Mouse (Mus musculus): ENCODE measurements at regions not wholly inside any gene's neighbourhood (a gene's known extent, or its start where the extent isn't known, plus 50 kb on each side); places are given as distances from the start of the nearest gene placed in this dataset.

DNA sequence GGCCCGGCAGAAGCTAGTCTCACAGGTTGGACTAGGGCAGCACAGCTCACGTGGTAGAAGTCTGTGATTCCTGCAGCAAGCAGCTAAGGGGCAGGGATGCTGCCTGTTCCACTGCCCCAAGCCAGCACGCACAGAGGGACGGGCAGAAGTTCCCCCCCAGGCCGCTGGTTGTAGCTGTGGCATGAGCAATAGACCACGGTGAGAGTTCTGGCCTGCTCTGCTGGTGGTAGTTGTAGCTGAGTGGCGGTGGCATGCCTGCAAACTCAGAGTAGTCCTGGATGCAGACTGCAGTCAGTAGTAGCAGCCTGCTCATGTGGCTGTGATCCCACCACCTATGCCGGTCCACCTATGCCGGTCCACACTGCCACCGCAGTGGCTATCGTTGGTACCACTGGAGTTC is 71.5 kb upstream of the Rpl39l start:
- DNase-seq (ENCODE audit: low spot score in 2 of 2): no peak

DNA sequence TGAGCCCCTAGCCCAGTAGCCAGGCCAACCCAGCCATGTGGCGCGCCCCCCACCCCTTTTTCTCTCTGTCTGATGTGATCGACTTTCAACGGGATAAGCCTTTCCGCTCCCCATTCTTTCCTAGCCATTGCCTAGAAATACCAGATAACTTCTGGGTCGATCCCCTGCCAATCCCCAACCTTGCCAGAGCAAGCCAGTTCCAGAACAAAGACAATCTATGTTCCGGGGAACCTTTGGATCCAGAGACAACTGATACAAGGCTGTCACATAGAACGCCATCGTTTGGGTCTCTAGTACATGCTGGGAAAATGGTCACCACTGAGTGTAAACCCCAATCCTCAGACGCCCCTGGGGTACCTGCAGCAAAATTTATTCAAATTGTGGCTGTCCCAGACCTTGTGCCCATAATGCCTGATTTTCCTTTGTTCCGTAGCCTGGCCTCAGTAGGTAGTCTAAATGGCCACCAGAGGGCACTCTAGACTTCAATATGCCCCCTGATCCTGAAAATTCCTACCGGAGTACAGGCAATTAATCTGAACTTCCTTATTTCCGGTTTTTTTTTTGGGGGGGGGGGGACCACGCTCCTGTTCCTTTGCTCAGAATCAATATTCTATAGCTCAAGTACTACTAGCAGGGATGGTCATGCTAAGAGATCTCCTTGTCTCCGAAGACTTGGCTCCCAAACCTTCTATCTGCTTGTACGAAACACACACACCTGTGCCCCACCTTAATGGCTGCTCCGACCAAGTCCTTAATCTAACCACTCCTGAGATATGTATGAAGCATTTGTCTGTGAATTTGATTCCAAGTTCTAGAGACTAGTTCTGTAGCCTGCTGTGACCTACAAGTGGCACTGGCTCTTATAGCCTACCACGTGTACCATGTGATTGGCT is 81.3 kb upstream of the Rpl39l start:
- no peak for DNase-seq (ENCODE audit: low spot score in 2 of 2)

DNA sequence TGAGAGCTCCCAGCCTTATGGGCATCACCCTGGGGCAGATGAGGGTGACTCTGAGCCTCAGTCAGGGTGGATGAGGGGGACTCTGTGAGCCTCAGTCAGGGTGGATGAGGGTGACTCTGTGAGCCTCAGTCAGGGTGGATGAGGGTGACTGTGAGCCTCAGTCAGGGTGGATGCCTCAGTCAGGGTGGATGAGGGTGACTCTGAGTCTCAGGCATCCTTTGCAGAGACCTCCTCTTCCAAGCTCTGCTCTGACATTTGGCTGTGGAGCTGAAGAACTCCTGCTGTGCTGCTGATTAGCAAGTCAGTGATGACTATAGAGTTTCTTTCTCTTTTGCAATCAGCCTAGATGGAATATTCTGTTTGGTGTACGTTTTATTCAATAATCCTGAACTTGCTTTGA is 83.7 kb upstream of the Rpl39l start:
- no peak for DNase-seq (ENCODE audit: low spot score in 2 of 2)

DNA sequence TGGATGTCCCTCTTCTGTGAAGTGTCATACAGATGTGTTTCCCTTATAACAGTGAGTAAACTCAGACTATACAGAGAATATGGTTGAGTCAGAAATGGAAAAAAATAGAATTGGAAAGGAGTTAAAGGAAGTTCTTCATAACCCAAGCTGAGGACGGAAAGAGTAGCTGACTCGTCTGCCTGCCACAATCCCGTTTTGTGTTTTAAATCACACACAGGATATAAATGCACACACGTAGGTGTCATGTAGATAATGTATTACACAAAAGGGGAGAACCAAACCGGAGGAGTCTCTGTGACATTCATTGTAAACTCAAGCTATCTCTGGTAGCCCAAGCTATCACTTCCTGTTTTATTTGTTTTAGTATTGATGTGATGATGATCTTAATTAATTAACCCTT is 84.6 kb upstream of the Rpl39l start:
- DNase-seq (ENCODE audit: low spot score in 2 of 2): no peak

DNA sequence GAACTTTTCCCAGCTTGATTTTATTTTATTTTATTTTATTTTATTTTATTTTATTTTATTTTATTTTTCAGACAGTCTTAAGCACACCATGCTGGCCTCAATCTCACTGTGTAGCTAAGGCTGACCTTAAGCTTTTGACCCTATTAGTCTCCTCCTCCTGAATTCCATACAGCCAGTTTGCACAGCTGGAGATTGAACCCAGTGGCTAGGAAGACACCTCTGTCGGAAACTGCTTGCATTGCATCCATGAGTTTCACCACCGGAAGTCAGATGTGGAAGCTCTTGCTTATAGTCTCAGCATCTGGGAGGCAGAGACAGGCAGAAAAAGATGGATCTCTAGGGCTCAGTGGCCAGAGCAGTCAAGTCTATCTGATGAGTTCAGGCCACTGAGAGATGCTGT is 86.4 kb upstream of the Grin2a start:
- no peak for DNase-seq (ENCODE audit: low spot score in 2 of 2)

DNA sequence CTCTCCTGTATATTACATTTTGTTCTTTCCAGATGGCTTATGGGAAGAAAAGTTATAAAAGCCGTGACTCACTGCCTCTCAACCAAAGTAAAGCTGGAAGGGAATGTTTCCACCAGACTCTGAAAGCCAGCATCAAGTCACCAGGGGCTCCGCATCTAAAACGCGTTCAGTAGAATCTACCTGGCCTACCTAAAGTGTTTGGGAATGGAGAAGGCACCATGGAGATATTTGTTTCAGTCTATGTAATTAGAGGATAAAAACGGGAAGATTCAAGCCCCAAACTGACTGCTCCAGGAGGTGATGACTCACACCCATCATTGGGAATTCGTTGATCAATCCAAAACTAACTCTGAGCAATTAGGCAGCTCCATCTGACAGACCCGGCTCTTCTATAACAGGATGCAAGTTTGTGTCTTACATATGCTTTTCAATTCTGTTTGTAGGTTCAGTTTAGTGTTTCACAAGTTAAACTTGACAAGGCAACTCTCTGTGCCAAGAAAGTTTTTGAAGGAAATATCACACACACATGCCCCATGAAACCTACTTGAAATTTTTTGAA is 84.8 kb upstream of the Grin2a start:
- DNase-seq (ENCODE audit: low spot score in 2 of 2): no peak

DNA sequence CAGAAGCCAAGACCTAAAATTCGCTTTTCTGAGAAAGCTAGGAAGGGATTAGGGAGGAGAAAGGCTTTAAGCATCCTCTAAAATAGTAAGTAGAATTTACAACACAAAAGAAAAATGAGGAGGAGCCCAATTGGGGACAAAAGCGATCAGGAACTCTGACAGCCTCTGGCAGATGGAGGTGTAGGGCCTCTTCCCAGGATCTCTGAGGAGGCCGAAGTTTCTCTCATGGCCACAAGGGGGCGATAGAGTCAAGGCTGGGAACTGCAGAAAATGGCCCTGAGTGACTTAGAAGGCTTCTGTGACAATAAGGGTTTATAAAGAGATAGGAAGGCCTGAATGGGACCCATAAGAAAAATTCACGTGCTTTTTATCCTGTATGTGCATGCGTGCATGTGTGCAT is 77.8 kb upstream of the Grin2a start:
- DNase-seq (ENCODE audit: low spot score in 2 of 2): peak; percentile 42 to 56

DNA sequence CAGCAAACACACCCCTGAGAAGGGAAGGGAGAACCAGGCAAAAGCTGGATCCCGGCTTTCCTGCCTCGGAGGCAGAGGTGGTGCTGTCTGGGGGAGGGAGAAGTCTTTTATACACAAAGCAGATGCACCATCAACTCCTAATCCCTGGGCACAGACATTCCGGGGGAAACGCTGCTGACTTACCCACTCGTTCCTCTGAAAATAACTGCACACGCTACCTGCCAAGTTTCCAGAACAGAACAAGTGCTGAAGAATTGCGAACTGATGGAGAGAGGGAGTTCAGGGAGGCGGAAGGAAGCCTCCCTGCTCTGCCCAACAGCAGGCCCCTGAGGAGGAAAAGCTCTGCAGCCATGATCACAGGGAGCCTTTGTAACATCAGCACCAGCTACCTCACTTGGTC is 68.1 kb upstream of the Grin2a start:
- peak; percentile 38 to 44 for DNase-seq (ENCODE audit: low spot score in 2 of 2)

DNA sequence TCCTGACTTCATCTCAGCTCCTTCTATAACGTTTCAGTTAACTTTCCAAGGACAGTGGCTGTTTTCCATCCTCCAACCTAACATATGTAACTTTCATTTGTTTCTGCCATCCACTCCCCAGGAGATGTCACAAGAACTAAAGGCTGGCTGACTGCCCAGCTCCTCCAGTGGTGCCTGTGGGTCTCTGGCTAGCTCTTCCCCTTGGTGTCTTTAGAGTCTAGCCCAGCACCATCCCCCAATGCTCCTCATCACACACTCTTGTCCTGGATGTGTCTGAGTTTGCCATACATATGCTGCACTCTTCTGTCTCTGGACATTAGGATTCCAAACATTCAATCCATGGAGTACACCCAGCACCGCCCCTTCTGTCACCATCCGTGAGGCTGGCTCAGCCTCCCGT is 62.7 kb upstream of the Grin2a start:
- DNase-seq (ENCODE audit: low spot score in 2 of 2): no peak

All from frontal cortex, postnatal 25 days (tissue).